Mouse (Mus musculus) stomach, postnatal 0 days (tissue): ENCODE measurements at regions not wholly inside any gene's neighbourhood (a gene's known extent, or its start where the extent isn't known, plus 50 kb on each side); places are given as distances from the start of the nearest gene placed in this dataset.

Experiments
- ATAC-seq: fragments of 200-750 bp; cut with Nextera tagmentation; 2 replicates; pipeline ENCODE4 v1.8.0; 2017; ENCODE audit not compliant: low FRiP score, low TSS enrichment
- DNase-seq: peaks from one replicate; pipeline ENCODE4 v3.0.0-alpha.2; 2016; ENCODE audit warnings: low spot score
- H3K27ac ChIP-seq: fragments of 300-500 bp; sonication (generic); replicated peaks from 2 replicates; pipeline ENCODE4 v1.5.1; 2014; ENCODE audit warnings: mild to moderate bottlenecking, control low read depth
- H3K27me3 ChIP-seq: fragments of 300-500 bp; sonication (generic); 2 replicates; pipeline ENCODE4 v1.6.1; 2014; ENCODE audit warnings: low read length; ENCODE audit not compliant: control insufficient read depth, insufficient read depth
- H3K36me3 ChIP-seq: fragments of 300-500 bp; sonication (generic); 2 replicates; pipeline ENCODE4 v1.6.1; 2014; ENCODE audit warnings: low read length, mixed read lengths; ENCODE audit not compliant: control insufficient read depth, insufficient read depth
- H3K4me1 ChIP-seq: fragments of 300-500 bp; sonication (generic); replicated peaks from 2 replicates; pipeline ENCODE4 v1.6.1; 2014; ENCODE audit warnings: antibody characterized with exemption; ENCODE audit not compliant: control insufficient read depth, insufficient read depth
- H3K4me2 ChIP-seq: fragments of 300-500 bp; sonication (generic); replicated peaks from 2 replicates; pipeline ENCODE4 v1.6.1; 2014; ENCODE audit warnings: low read depth, mild to moderate bottlenecking, control low read depth, moderate library complexity
- H3K4me3 ChIP-seq: fragments of 300-500 bp; sonication (generic); 2 replicates; pipeline ENCODE4 v1.5.1; 2014; ENCODE audit warnings: low read depth, low read length, control low read depth
- H3K9ac ChIP-seq: fragments of 300-500 bp; sonication (generic); 2 replicates; pipeline ENCODE4 v1.6.1; 2014; ENCODE audit warnings: mild to moderate bottlenecking, low read length, control low read depth, mixed read lengths
- H3K9me3 ChIP-seq: fragments of 300-500 bp; sonication (generic); 2 replicates; pipeline ENCODE4 v1.6.1; 2016; ENCODE audit warnings: low read length; ENCODE audit not compliant: control insufficient read depth
- CTCF ChIP-seq: IDR thresholded peaks from 2 replicates; pipeline ENCODE4 v1.5.1; 2016; ENCODE audit warnings: antibody characterized with exemption, low read depth, mild to moderate bottlenecking, moderate library complexity
- EP300 ChIP-seq: optimal IDR thresholded peaks from 2 replicates; pipeline ENCODE3; 2016; ENCODE audit warnings: antibody characterized with exemption
- WGBS: fragments of 180-500 bp; shearing (Covaris S2); extraction: QIAGEN DNeasy Blood & Tissue Kit; methylation state at CpG from one replicate; pipeline ENCODE4 v1.1.7; 2014; 5-methylcytosine and 5-hydroxymethylcytosine counted together

DNA sequence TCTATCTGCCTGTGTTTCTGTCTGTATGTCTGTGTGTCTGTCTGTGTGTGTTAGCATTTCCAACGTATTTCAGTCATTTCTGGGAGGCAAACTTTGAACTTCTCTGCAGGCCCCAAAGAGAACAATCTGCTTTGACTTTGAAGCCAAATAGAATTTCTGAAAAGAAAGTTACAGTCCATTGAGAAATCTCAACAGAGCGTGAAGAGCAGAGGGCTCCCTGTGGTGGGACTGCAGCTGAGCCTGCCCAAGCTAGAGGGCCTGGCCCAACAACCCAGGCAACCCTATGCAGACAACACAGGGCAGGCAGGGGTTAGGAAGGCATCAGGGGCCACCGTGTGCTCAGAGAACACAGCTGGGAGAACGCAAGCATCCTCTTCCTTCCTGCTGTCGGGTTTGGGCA, 143.7 kb downstream of the Ptpn20 start:
- Histone ChIP-seq H3K36me3 (no peaks in the 10 kb centered on the region), H3K4me3 (no peak overlapping the region), H3K9ac (no peak overlapping the region), H3K4me1 (no peaks in the 10 kb centered on the region), H3K9me3 (no peaks in the 10 kb centered on the region), H3K27ac (no peak overlapping the region), H3K4me2 (no peak overlapping the region), H3K27me3 (no peaks in the 10 kb centered on the region)
- no peak for DNase-seq
- ATAC-seq = no peak
- TF ChIP-seq EP300 = no peak
- TF ChIP-seq CTCF = no peak
- 44% methylated on average over 5 of the region's 5 CpGs for WGBS

DNA sequence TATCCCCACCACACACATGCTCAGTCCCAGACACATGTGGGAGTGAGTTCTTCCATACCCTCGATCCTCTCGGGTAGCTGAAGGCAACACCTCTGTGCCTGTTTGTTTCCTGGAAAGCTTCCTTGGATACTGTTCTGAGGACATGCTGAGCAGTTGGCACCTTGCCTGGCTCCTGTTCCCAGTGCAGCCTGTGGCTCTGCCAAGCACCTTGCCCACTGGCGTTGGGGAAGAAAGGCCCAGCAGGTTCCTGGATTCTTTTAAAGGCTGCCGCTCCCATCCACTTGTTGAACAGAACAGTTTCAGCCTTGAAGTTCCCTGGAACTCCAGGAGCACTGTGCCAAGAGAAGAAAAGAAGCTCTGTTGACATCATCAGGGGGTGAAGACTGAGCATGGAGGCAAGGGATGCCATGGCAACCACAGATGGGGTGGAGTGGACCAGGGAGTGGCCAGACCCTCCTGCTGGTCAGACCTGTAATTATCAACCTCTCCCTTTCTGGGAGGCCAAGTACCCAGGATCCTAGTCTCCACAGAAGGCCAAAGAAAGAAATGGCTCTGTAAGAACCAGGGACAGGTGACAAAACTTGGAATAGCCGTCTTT, 145.5 kb downstream of the Ptpn20 start:
- no peak overlapping the region for H3K4me3 ChIP-seq
- H3K9ac ChIP-seq = no peak overlapping the region
- H3K27me3 ChIP-seq = no peaks in the 10 kb centered on the region
- H3K36me3 ChIP-seq = no peaks in the 10 kb centered on the region
- no peaks in the 10 kb centered on the region for H3K4me1 ChIP-seq
- WGBS = 74% methylated on average over 5 of the region's 5 CpGs
- peak; percentile 30 for DNase-seq
- ATAC-seq = no peak; the same call in 1 of the 2 replicates
- H3K27ac ChIP-seq = no peak overlapping the region
- H3K4me2 ChIP-seq = no peak overlapping the region
- H3K9me3 ChIP-seq = no peaks in the 10 kb centered on the region
- TF ChIP-seq CTCF = no peak
- no peak for TF ChIP-seq EP300

DNA sequence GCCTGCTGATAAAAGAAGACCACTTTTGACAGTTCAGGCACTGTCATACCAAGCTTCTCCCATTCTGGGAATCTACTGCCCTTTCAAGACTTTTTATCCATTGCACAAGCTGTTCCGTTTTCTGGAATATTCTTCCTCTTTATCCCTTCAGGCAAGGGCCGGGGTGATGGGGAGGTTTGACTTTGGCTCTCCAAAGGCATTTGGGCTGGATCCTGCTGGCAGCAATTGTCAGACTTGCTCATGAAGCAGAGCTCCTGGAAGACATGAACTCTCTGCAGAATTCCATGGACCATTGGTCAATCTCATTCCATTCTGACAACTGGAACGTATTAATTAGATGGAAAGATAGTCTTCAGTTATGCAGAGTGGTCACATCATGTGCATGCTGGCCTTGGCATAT, 146.6 kb downstream of the Ptpn20 start:
- Histone ChIP-seq H3K36me3 (no peaks in the 10 kb centered on the region), H3K4me3 (no peak overlapping the region), H3K27me3 (no peaks in the 10 kb centered on the region), H3K4me2 (no peak overlapping the region), H3K9me3 (no peaks in the 10 kb centered on the region), H3K4me1 (no peaks in the 10 kb centered on the region), H3K27ac (no peak overlapping the region), H3K9ac (no peak overlapping the region)
- WGBS = 67% methylated on average over 3 of the region's 3 CpGs
- DNase-seq = no peak
- TF ChIP-seq EP300 = no peak
- no peak for TF ChIP-seq CTCF
- ATAC-seq = no peak

DNA sequence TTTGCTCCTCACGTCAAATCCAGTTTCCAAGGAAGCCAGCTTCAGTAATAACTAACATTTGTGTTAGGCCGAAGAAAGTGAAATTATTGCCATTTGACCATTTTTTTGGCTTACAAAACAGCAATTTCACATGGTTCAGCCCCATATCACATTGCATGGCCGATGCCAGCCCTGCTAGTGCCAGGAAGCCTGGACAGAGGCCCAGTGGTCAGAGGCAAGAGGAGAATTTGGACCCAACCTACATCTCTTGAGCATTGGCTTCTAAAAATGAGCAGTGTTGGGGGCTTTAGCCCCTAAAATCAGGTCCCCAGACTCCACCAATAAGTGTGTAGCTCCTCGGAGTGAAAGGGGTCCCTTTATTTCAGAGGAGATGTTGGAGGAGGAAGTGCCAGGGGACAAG, 157.2 kb downstream of the Ptpn20 start:
- TF ChIP-seq CTCF = no peak
- no peak for TF ChIP-seq EP300
- no peaks in the 10 kb centered on the region for H3K36me3 ChIP-seq
- H3K4me3 ChIP-seq = no peak overlapping the region
- H3K27me3 ChIP-seq = no peaks in the 10 kb centered on the region
- H3K9ac ChIP-seq = no peak overlapping the region
- 78% methylated on average over 4 of the region's 4 CpGs for WGBS
- H3K4me2 ChIP-seq = no peak overlapping the region
- H3K4me1 ChIP-seq = no peaks in the 10 kb centered on the region
- DNase-seq (no peak), ATAC-seq (no peak)
- no peaks in the 10 kb centered on the region for H3K9me3 ChIP-seq
- H3K27ac ChIP-seq = no peak overlapping the region

DNA sequence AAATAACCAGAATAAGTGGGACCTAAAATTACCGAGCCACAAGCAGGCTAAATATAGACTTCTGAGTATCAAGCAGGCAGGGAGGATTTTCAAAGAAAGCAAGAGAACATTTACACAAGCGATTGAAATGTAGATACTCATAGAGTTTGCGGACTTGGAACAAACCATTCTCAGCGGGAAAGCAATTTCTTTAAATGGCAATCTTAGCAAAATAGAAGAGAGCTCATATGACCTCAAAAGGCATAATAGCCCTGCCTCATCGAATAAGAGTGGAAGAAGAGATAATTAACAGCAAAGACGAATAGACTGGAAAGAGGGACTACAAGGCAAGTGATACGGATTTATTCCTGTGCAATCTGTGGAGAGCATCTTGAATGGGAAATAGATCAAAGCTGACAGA, 163.7 kb upstream of the Gdf10 start:
- TF ChIP-seq CTCF (no peak), EP300 (no peak)
- H3K27ac ChIP-seq = no peak overlapping the region
- H3K4me1 ChIP-seq = no peaks in the 10 kb centered on the region
- no peak overlapping the region for H3K9ac ChIP-seq
- H3K4me3 ChIP-seq = no peak overlapping the region
- no peaks in the 10 kb centered on the region for H3K9me3 ChIP-seq
- 42% methylated on average over 7 of the region's 7 CpGs for WGBS
- H3K4me2 ChIP-seq = no peak overlapping the region
- H3K27me3 ChIP-seq = no peaks in the 10 kb centered on the region
- H3K36me3 ChIP-seq = no peaks in the 10 kb centered on the region
- DNase-seq = no peak
- no peak for ATAC-seq

DNA sequence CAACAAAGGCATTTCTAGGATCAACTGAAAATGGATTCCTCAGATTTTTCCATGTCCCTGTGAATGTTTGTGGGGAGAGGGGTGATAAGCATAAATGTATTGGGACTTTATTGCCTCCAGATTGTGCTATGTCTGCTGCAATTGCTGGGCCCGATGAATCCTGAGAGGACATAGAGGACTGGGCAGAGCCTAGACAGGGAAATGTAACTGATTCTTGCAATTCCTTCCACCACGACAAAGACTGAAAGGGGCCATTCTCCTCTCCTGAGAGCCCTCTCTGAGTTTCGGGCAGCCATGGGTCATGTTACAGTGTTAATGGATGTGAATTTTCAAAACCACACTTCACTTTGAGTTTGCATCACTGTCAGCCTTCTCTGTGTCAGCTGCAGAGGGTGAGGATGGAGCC, 159.7 kb upstream of the Gdf10 start:
- no peaks in the 10 kb centered on the region for H3K4me1 ChIP-seq
- WGBS = 57% methylated on average over 3 of the region's 3 CpGs
- no peak overlapping the region for H3K9ac ChIP-seq
- no peak for ATAC-seq
- no peaks in the 10 kb centered on the region for H3K27me3 ChIP-seq
- no peaks in the 10 kb centered on the region for H3K9me3 ChIP-seq
- H3K36me3 ChIP-seq = no peaks in the 10 kb centered on the region
- no peak overlapping the region for H3K4me2 ChIP-seq
- no peak for DNase-seq
- no peak for TF ChIP-seq EP300
- no peak for TF ChIP-seq CTCF
- no peak overlapping the region for H3K27ac ChIP-seq
- no peak overlapping the region for H3K4me3 ChIP-seq
